Mouse (Mus musculus) layer of hippocampus, adult 11-12 months (tissue): ENCODE data around the gene Smyd2.

Experiments used
- DNase-seq: peaks from one replicate; pipeline ENCODE4 v3.0.0; 2022; ENCODE audit warnings: low spot score

Gene Smyd2

GRCm38 (mm10) chr1:189871625-189872024 is 50.5 kb downstream of the Smyd2 start:
- DNase-seq, result no peak

- DNase-seq, result no peak
Observed at GRCm38 (mm10) chr1:189870539-189870938, 51.6 kb downstream of the Smyd2 start.

GRCm38 (mm10) chr1:189869651-189870270 is 52.4 kb downstream of the Smyd2 start:
- DNase-seq, result no peak

- no peak for DNase-seq
Observed at GRCm38 (mm10) chr1:189868036-189868435, 54.1 kb downstream of the Smyd2 start.

GRCm38 (mm10) chr1:189867497-189867896 is 54.7 kb downstream of the Smyd2 start:
- no peak for DNase-seq

- no peak for DNase-seq
Observed at GRCm38 (mm10) chr1:189867034-189867433, 55.1 kb downstream of the Smyd2 start.

GRCm38 (mm10) chr1:189866621-189867020 is 55.5 kb downstream of the Smyd2 start:
- no peak for DNase-seq

GRCm38 (mm10) chr1:189864846-189865560 is 57.2 kb downstream of the Smyd2 start:
- no peak for DNase-seq

GRCm38 (mm10) chr1:189864301-189864700 is 57.9 kb downstream of the Smyd2 start:
- DNase-seq, result no peak

- DNase-seq, result no peak
Observed at GRCm38 (mm10) chr1:189863727-189864126, 58.4 kb downstream of the Smyd2 start.

GRCm38 (mm10) chr1:189860942-189861315 is 61.2 kb downstream of the Smyd2 start:
- DNase-seq, result no peak

- DNase-seq, result no peak
Observed at GRCm38 (mm10) chr1:189860112-189860941, 61.8 kb downstream of the Smyd2 start.

GRCm38 (mm10) chr1:189858377-189858776 is 63.8 kb downstream of the Smyd2 start:
- DNase-seq, result no peak

GRCm38 (mm10) chr1:189855739-189856138 is 66.4 kb downstream of the Smyd2 start:
- no peak for DNase-seq

GRCm38 (mm10) chr1:189854646-189855045 is 67.5 kb downstream of the Smyd2 start:
- no peak for DNase-seq

GRCm38 (mm10) chr1:189852456-189852855 is 69.7 kb downstream of the Smyd2 start:
- DNase-seq, result no peak

GRCm38 (mm10) chr1:189852051-189852450 is 70.1 kb downstream of the Smyd2 start:
- DNase-seq, result no peak

GRCm38 (mm10) chr1:189849550-189849949 is 72.6 kb downstream of the Smyd2 start:
- DNase-seq, result no peak

- no peak for DNase-seq
Observed at GRCm38 (mm10) chr1:189846319-189846718, 75.8 kb downstream of the Smyd2 start.

GRCm38 (mm10) chr1:189834166-189834565 is 88.0 kb downstream of the Smyd2 start:
- no peak for DNase-seq

GRCm38 (mm10) chr1:189833351-189833750 is 88.8 kb downstream of the Smyd2 start:
- DNase-seq, result no peak

GRCm38 (mm10) chr1:189830797-189831232 is 91.3 kb downstream of the Smyd2 start:
- no peak for DNase-seq
